Mouse (Mus musculus) inflammation-experienced regulatory T-cells, adult 6 months (primary cell): ENCODE measurements around the gene Bid. TPM values are rescaled to one million over a fixed set of nuclear protein-coding genes. Genes with fewer than 3 reads are reported as not detected.

ENCODE experiments used
- ATAC-seq: one replicate; pipeline ENCODE4 v1.8.0; 2017
- polyA plus RNA-seq, 3 experiments: library from polyadenylated mRNA; unstranded; fragments of 100-300 nt; shearing (Covaris generic); gene quantifications; one replicate each; pipeline ENCODE4 v1.2.1; 2017

Bid gene
- 10 to 100 TPM; 42.6 to 56.8 (median 45.7) TPM for polyA plus RNA-seq

GRCm38 (mm10) chr6:120916074-120916971, at the start of gene Bid:
TSS of gene Bid (minus strand) at chr6:120916853.
- ATAC-seq = peak; percentile 85

GRCm38 (mm10) chr6:120965814-120966213, 49.2 kb upstream of the Bid start:
- ATAC-seq = no peak

GRCm38 (mm10) chr6:120964179-120964578, 47.5 kb upstream of the Bid start:
- no peak for ATAC-seq

GRCm38 (mm10) chr6:120960338-120961030, 43.8 kb upstream of the Bid start:
- ATAC-seq = no peak

GRCm38 (mm10) chr6:120957331-120957730, 40.7 kb upstream of the Bid start:
- ATAC-seq = no peak

- no peak for ATAC-seq
Measured at GRCm38 (mm10) chr6:120956259-120957161, 39.9 kb upstream of the Bid start.

GRCm38 (mm10) chr6:120955215-120955614, 38.6 kb upstream of the Bid start:
- peak; percentile 91 for ATAC-seq

- no peak for ATAC-seq
Measured at GRCm38 (mm10) chr6:120954241-120954640, 37.6 kb upstream of the Bid start.

GRCm38 (mm10) chr6:120952475-120952874, 35.8 kb upstream of the Bid start:
- ATAC-seq = no peak

GRCm38 (mm10) chr6:120951311-120951710, 34.7 kb upstream of the Bid start:
- ATAC-seq = no peak

GRCm38 (mm10) chr6:120945510-120945909, 28.9 kb upstream of the Bid start:
- ATAC-seq = no peak

GRCm38 (mm10) chr6:120943964-120944363, 27.3 kb upstream of the Bid start:
- ATAC-seq = no peak

GRCm38 (mm10) chr6:120943551-120943950, 26.9 kb upstream of the Bid start:
- no peak for ATAC-seq

GRCm38 (mm10) chr6:120943079-120943478, 26.4 kb upstream of the Bid start:
- no peak for ATAC-seq

- ATAC-seq = no peak
Measured at GRCm38 (mm10) chr6:120941575-120941974, 24.9 kb upstream of the Bid start.

GRCm38 (mm10) chr6:120941084-120941481, 24.4 kb upstream of the Bid start:
- no peak for ATAC-seq

GRCm38 (mm10) chr6:120940446-120941083, 23.9 kb upstream of the Bid start:
- ATAC-seq = no peak

GRCm38 (mm10) chr6:120939783-120940182, 23.1 kb upstream of the Bid start:
- ATAC-seq = no peak

- ATAC-seq = no peak
Measured at GRCm38 (mm10) chr6:120938763-120939450, 22.3 kb upstream of the Bid start.

GRCm38 (mm10) chr6:120937999-120938608, 21.5 kb upstream of the Bid start:
- no peak for ATAC-seq

GRCm38 (mm10) chr6:120937104-120937617, 20.5 kb upstream of the Bid start:
- no peak for ATAC-seq
